Mouse (Mus musculus): ENCODE measurements around the gene Ogfod3. TPM values are rescaled to one million over a fixed set of nuclear protein-coding genes. Genes with fewer than 3 reads are reported as not detected.

Gene Ogfod3
- polyA plus RNA-seq, 1 experiment from 2014 or later, result 21.5 TPM

DNA sequence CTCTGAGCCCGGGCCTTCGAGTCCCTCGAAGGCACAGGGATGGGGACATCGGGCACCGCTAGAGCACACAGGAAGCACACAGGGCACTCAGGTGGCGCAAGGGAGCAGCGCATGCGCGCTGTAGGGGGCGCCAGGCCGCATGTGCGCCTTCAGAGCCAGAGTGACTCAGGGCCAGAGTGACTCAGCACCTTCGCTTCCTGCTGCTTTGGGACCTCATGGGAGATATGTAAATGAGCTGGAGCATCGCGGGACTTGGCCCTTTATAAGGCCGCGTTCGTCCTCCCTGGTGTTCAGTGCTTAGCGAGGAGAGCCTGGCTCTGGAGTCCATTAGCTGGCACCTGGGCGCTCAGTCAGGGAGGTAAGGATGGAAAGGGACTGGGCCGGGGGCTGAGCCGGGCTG lies 58.6 kb downstream of the Ogfod3 start, which contains the start of gene Tex19.1:
Tex19.1 (plus strand) TSS at position 279 of the 400 bp plus-strand sequence.
- Histone ChIP-seq H3K27me3 (no peaks in the 10 kb centered on the region), H3K9ac (no peak within 1 kb of the TSS), H3K36me3 (no peaks in the 10 kb centered on the region), H3K27ac (no peak within 1 kb of the TSS), H3K4me1 (no peaks in the 10 kb centered on the region), H3K4me2 (no peak within 1 kb of the TSS), H3K9me3 (no peaks in the 10 kb centered on the region), H3K4me3 (no peak within 1 kb of the TSS)
- 87% methylated on average over 22 of the region's 22 CpGs for WGBS
- ATAC-seq (ENCODE audit: insufficient number of reproducible peaks, low FRiP score, low TSS enrichment, low read depth), result no peak

DNA sequence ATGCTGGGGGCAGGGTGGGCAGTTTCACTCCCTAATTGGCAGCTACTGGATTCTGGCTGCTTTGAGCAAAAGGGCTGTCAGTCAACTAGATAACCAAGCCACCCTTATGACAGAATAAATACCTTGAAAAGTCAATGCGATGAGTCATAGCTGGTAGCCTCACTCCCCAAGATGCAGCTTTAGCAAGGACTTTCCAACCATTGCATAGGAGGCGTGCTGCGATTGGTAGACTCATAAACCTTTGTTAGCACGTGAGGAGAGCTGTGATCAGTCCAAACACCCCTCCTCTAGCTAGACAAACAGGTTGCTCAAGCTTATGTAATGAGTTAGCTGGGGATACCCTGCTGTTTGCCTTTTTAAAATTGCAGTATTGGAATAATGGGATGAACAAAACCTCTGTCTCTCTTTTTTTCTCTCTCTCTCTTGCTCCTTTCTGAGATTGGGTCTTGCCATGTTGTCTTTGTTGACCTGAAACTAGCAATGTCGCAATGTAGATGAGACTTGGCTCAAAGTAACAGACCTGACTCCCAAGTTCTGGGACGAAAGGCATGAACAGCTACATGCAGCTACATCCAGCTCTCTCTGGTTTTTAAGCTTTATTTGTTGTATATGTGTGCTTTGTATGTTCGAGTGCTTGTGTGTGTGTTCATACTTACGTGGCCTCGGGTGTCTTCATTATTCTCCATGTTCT lies 61.0 kb downstream of the Ogfod3 start:
- Histone ChIP-seq H3K36me3 (no peaks in the 10 kb centered on the region), H3K27ac (no peak overlapping the region), H3K4me1 (no peaks in the 10 kb centered on the region), H3K4me3 (no peak overlapping the region), H3K9ac (no peak overlapping the region), H3K27me3 (no peaks in the 10 kb centered on the region), H3K4me2 (no peak overlapping the region), H3K9me3 (no peaks in the 10 kb centered on the region)
- 79% methylated on average over 9 of the region's 9 CpGs for WGBS
- no peak for ATAC-seq (ENCODE audit: insufficient number of reproducible peaks, low FRiP score, low TSS enrichment, low read depth)

DNA sequence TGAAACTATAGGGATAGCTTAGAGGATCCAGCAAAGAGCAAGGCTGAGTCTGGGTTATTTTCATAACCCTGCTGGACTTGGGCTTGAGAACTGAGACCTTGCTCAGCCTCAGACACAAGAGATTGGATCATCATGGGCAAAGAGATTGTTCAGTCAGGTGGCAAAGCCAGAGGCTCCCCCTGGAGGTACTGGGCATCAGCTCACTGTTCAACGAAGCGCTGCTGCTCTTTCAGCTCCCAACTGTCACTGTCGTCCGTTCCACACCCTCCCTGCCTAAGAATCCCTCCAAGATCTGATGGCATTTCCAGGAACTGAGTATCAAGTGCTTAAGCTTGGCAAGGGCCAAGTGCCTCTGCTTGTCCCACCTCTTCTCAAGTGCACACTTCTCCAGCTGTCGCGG lies 65.8 kb downstream of the Ogfod3 start:
- Histone ChIP-seq H3K4me2 (no peak overlapping the region), H3K9me3 (no peaks in the 10 kb centered on the region), H3K27ac (no peak overlapping the region), H3K4me3 (no peak overlapping the region), H3K4me1 (no peaks in the 10 kb centered on the region), H3K27me3 (no peaks in the 10 kb centered on the region), H3K9ac (no peak overlapping the region), H3K36me3 (no peaks in the 10 kb centered on the region)
- no peak for ATAC-seq (ENCODE audit: insufficient number of reproducible peaks, low FRiP score, low TSS enrichment, low read depth)
- 38% methylated on average over 6 of the region's 6 CpGs for WGBS

DNA sequence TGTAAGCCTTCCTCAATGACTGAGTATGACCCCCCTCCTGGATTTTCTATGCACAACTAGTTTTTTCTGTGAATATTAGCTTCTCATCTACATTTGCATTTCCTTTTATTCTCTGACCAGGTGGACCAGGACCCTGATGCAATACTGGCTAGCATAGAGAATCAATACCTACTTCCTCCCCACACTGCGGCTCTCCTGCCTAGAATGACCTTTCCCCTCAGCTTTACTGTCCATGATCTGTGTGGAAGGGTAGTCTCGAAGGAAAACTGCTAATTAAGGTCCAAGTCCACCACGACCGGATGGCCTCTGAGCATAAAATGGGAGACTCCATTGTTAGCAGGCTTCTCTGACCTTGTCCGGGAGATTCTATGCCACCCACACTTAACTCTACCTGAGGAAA lies 66.8 kb downstream of the Ogfod3 start:
- 80% methylated on average over 5 of the region's 5 CpGs for WGBS
- Histone ChIP-seq H3K4me2 (no peak overlapping the region), H3K9me3 (no peaks in the 10 kb centered on the region), H3K36me3 (no peaks in the 10 kb centered on the region), H3K4me1 (no peaks in the 10 kb centered on the region), H3K27ac (no peak overlapping the region), H3K27me3 (no peaks in the 10 kb centered on the region), H3K9ac (no peak overlapping the region), H3K4me3 (no peak overlapping the region)
- no peak for ATAC-seq (ENCODE audit: insufficient number of reproducible peaks, low FRiP score, low TSS enrichment, low read depth)

DNA sequence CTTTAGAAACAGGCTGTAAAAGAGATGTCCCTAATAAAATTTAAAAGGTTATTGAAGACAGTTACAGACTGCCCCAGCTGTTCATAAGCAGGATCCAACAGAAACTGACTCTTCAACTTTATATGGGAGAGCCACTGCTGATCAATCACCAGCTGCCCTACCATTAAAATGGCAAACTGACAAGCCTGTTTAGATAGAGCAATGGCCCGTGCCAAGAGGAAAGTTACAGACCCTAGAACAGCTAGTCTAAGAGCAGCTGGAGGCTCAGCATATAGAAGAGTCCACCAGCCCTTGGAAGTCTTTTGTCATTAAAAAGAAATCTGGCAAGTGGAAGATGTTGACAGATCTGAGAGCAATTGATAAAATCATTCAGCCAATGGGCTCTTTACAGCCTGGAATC lies 69.9 kb downstream of the Ogfod3 start:
- Histone ChIP-seq H3K36me3 (no peaks in the 10 kb centered on the region), H3K27me3 (no peaks in the 10 kb centered on the region), H3K9ac (no peak overlapping the region), H3K9me3 (no peaks in the 10 kb centered on the region), H3K4me3 (no peak overlapping the region), H3K4me2 (no peak overlapping the region), H3K27ac (no peak overlapping the region), H3K4me1 (no peaks in the 10 kb centered on the region)
- 25% methylated on average over 1 of the region's 1 CpGs for WGBS
- ATAC-seq (ENCODE audit: insufficient number of reproducible peaks, low FRiP score, low TSS enrichment, low read depth), result no peak

DNA sequence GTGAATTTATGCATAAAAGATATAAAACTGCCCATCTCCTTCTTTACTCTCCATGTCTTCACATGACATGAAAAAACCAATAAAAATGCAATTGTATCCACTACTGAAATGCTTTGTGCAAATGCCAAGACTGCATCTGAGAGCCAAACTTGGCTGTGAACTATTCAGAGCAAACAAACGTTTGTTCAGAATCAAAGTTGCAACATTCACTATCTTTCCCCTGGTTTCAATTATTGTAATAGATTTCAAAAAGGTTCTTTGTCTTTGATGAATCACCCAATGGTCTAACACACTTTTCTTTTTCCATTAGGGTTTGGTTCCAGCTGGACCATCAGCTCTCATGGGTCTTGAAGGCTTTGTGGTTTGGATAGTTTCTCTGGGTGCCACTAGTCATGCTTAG lies 74.9 kb downstream of the Ogfod3 start:
- no peaks in the 10 kb centered on the region for H3K27me3 ChIP-seq
- no peak overlapping the region for H3K4me3 ChIP-seq
- no peaks in the 10 kb centered on the region for H3K9me3 ChIP-seq
- no peak overlapping the region for H3K4me2 ChIP-seq
- no peak for ATAC-seq (ENCODE audit: insufficient number of reproducible peaks, low FRiP score, low TSS enrichment, low read depth)
- no peak overlapping the region for H3K27ac ChIP-seq
- no peaks in the 10 kb centered on the region for H3K36me3 ChIP-seq
- H3K4me1 ChIP-seq, result no peaks in the 10 kb centered on the region
- 54% methylated on average over 1 of the region's 1 CpGs for whole genome bisulfite sequencing
- no peak overlapping the region for H3K9ac ChIP-seq

Other genes starting within 250 kb of the Ogfod3 start
- gene Csnk1d, start 213.4 kb downstream of the Ogfod3 start, polyA plus RNA-seq (2015; fragmentation: Nextera tagmentation; extraction: Ambion mirVana), result 104 and 120 TPM in 2 replicates
- 0.60 and 0.66 TPM in 2 replicates for gene Cd7, start 165.3 kb downstream of the Ogfod3 start, polyA plus RNA-seq (2015; fragmentation: Nextera tagmentation; extraction: Ambion mirVana)
- gene Sectm1b, start 141.1 kb downstream of the Ogfod3 start, polyA plus RNA-seq (2015; fragmentation: Nextera tagmentation; extraction: Ambion mirVana), result 0.14 TPM in 1 of 2 replicates, not detected in the other
- gene Sectm1a, start 123.5 kb downstream of the Ogfod3 start, polyA plus RNA-seq (2015; fragmentation: Nextera tagmentation; extraction: Ambion mirVana), result 0.81 and 1.5 TPM in 2 replicates
- not detected in 2 replicates for gene Tex19.2, start 86.0 kb downstream of the Ogfod3 start, polyA plus RNA-seq (2015; fragmentation: Nextera tagmentation; extraction: Ambion mirVana)
- not detected in 2 replicates for gene Tex19.1, start 58.6 kb downstream of the Ogfod3 start, polyA plus RNA-seq (2015; fragmentation: Nextera tagmentation; extraction: Ambion mirVana)
- 1.1 and 2.4 TPM in 2 replicates for gene Uts2r, start 44.4 kb downstream of the Ogfod3 start, polyA plus RNA-seq (2015; fragmentation: Nextera tagmentation; extraction: Ambion mirVana)
- gene Hexdc, start 278 bp downstream of the Ogfod3 start, polyA plus RNA-seq (2015; fragmentation: Nextera tagmentation; extraction: Ambion mirVana), result 9.0 and 9.6 TPM in 2 replicates
- 43.4 and 44.7 TPM in 2 replicates for gene Cybc1, start 24.6 kb upstream of the Ogfod3 start, polyA plus RNA-seq (2015; fragmentation: Nextera tagmentation; extraction: Ambion mirVana)
- gene Narf, start 32.5 kb upstream of the Ogfod3 start, polyA plus RNA-seq (2015; fragmentation: Nextera tagmentation; extraction: Ambion mirVana), result 54.9 and 56.7 TPM in 2 replicates
- 6.2 and 7.2 TPM in 2 replicates for gene Foxk2, start 55.3 kb upstream of the Ogfod3 start, polyA plus RNA-seq (2015; fragmentation: Nextera tagmentation; extraction: Ambion mirVana)
- gene Wdr45b, start 149.7 kb upstream of the Ogfod3 start, polyA plus RNA-seq (2015; fragmentation: Nextera tagmentation; extraction: Ambion mirVana), result 92.1 and 99.3 TPM in 2 replicates
- gene Rab40b, start 183.5 kb upstream of the Ogfod3 start, polyA plus RNA-seq (2015; fragmentation: Nextera tagmentation; extraction: Ambion mirVana), result 18.6 and 37.5 TPM in 2 replicates
- gene Fn3krp, start 216.7 kb upstream of the Ogfod3 start, polyA plus RNA-seq (2015; fragmentation: Nextera tagmentation; extraction: Ambion mirVana), result 7.3 and 8.9 TPM in 2 replicates
- 0.58 and 3.1 TPM in 2 replicates for gene Fn3k, start 230.2 kb upstream of the Ogfod3 start, polyA plus RNA-seq (2015; fragmentation: Nextera tagmentation; extraction: Ambion mirVana)
- 51.5 and 51.8 TPM in 2 replicates for gene Tbcd, start 247.2 kb upstream of the Ogfod3 start, polyA plus RNA-seq (2015; fragmentation: Nextera tagmentation; extraction: Ambion mirVana)